Mouse (Mus musculus) cortical plate, adult 2 months (tissue): ENCODE results near the gene Nmnat2.

Experiments
- CTCF ChIP-seq: fragments of 200-500 bp; IDR thresholded peaks from 2 replicates; pipeline ENCODE4 v1.5.1; 2011; ENCODE audit warnings: mild to moderate bottlenecking, control low read depth, low read length; ENCODE audit not compliant: insufficient read depth; ENCODE audit errors: extremely low read depth
- POLR2A ChIP-seq: fragments of 200-500 bp; IDR thresholded peaks from 2 replicates; pipeline ENCODE4 v1.6.1; 2011; ENCODE audit warnings: mild to moderate bottlenecking, low read length, control low read depth; ENCODE audit not compliant: insufficient read depth; ENCODE audit errors: extremely low read depth

GRCm38 (mm10) chr1:152964344-152964743, 9.6 kb downstream of the Nmnat2 start:
- TF ChIP-seq CTCF (no peak), POLR2A (no peak)
